8 mouse cellular contexts compared by ENCODE assay signal in the genomic region with DNA sequence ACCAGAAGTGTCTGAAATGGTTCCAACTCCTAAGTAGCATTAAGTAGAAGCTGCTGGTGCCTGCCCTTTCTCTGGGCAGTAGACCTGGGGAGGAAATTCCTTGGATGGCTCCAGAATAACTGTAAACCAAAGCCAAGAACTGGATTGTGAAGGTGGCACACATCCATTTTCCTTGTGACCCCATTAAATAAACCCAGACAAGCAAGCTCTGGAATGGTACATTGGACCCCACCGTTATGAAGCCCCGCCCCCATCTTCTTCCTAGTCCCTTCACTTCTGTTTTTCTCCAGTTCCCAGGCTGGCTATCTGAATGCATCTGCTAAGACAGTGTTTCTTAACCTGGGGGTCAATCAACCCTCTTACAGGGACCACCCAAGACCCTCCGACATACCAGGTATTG. TPM values are rescaled to one million over a fixed set of nuclear protein-coding genes. Genes with fewer than 3 reads are reported as not detected.
DNase-seq lines count a peak whose midpoint lies in the region; ATAC-seq lines count a peak whose summit lies in the region.

A gene (plus strand): TSS at position 279 of the 400 bp plus-strand sequence.

- no peaks in the 10 kb centered on the region for H3K36me3 ChIP-seq in lung, embryonic 15.5 days
- H3K36me3 ChIP-seq in midbrain, embryonic 12.5 days = no peaks in the 10 kb centered on the region

- H3K4me1 ChIP-seq in lung, embryonic 15.5 days = peaks cover 11% of the 10 kb centered on the region
- peaks cover 14% of the 10 kb centered on the region for H3K4me1 ChIP-seq in midbrain, embryonic 12.5 days

- intact Hi-C loops in heart, postnatal 36 days (cut with DNase I) = loop anchor here (5.0 to 10.0 kb wide), 2 partner anchors 324 to 457 kb away; a partner anchor contains a TSS

- H3K27ac ChIP-seq in lung, embryonic 15.5 days = no peak within 1 kb of the TSS
- H3K27ac ChIP-seq in midbrain, embryonic 12.5 days (replicated peaks) = no peak within 1 kb of the TSS

- no peak for ATAC-seq in lung, embryonic 15.5 days (ENCODE audit: borderline replicate concordance, extremely low read depth, low FRiP score, low TSS enrichment)
- no peak for ATAC-seq in midbrain, embryonic 12.5 days (ENCODE audit: low FRiP score, low read depth)
- ATAC-seq in erythroblast, adult 5-6 weeks (replicated peaks; ENCODE audit: low FRiP score, poor library complexity, severe bottlenecking) = no peak

- H3K27me3 ChIP-seq in lung, embryonic 15.5 days = no peaks in the 10 kb centered on the region
- no peaks in the 10 kb centered on the region for H3K27me3 ChIP-seq in midbrain, embryonic 12.5 days

- no peak within 1 kb of the TSS for H3K4me2 ChIP-seq in lung, embryonic 15.5 days
- no peak within 1 kb of the TSS for H3K4me2 ChIP-seq in midbrain, embryonic 12.5 days (replicated peaks)

- no peaks in the 10 kb centered on the region for H3K9me3 ChIP-seq in lung, embryonic 15.5 days
- H3K9me3 ChIP-seq in midbrain, embryonic 12.5 days = no peaks in the 10 kb centered on the region

- no peak for DNase-seq in lung, postnatal 4 days
- peak; percentile 48 for DNase-seq in fibroblast of lung, adult 2 months (ENCODE audit: low read depth)
- no peak for DNase-seq in heart, postnatal 36 days
- DNase-seq in layer of hippocampus, postnatal 36 days = no peak
- no peak for DNase-seq in urinary bladder, postnatal 4 days (ENCODE audit: low spot score in 2 of 2)

- no peak within 1 kb of the TSS for H3K4me3 ChIP-seq in lung, embryonic 15.5 days
- H3K4me3 ChIP-seq in midbrain, embryonic 12.5 days = no peak within 1 kb of the TSS

- H3K9ac ChIP-seq in lung, embryonic 15.5 days = no peak within 1 kb of the TSS
- H3K9ac ChIP-seq in midbrain, embryonic 12.5 days (replicated peaks) = no peak within 1 kb of the TSS

- WGBS in lung, embryonic 15.5 days = 78% methylated on average over 3 of the region's 3 CpGs
- WGBS in midbrain, embryonic 12.5 days = 88% methylated on average over 3 of the region's 3 CpGs

RNA-seq across cellular contexts. Expression of the gene that starts here (rescaled TPM):
- 26.5 and 29.9 TPM in 2 replicates for polyA plus RNA-seq in lung, embryonic 15.5 days (2015; fragmentation: Nextera tagmentation; extraction: Ambion mirVana)
- total RNA-seq in heart, postnatal 36 days (2021) = 10 to 100 TPM; 10.9 to 13.2 TPM
- 10 to 100 TPM; 77.8 to 88.5 TPM for total RNA-seq in layer of hippocampus, postnatal 36 days (2021)
- polyA plus RNA-seq in midbrain, embryonic 12.5 days (2016; fragmentation: Nextera tagmentation; extraction: Ambion mirVana) = 35.5 and 41.4 TPM in 2 replicates
- 7.3 and 10.4 TPM in 2 replicates for total RNA-seq in erythroblast, adult 5-6 weeks (2015; ENCODE audit: low replicate concordance)
- total RNA-seq in erythroblast, adult 5-6 weeks (2017; ENCODE audit: low replicate concordance) = 4.3 and 11.9 TPM in 2 replicates

Comparison
In these comparisons a context has a peak if more than half of its experiments do, and no peak if none do; other contexts are left out.
1. RNA of the gene that starts here (total RNA-seq): 77.8 to 88.5 TPM in layer of hippocampus, postnatal 36 days; 10.9 to 13.2 TPM in heart, postnatal 36 days and 4.3 to 11.9 TPM in erythroblast, adult 5-6 weeks; every median in the first group is over 4 times any median in the second.